Mouse (Mus musculus): Measurements from ENCODE around the gene Rpl29. TPM values are rescaled to one million over a fixed set of nuclear protein-coding genes. Genes with fewer than 3 reads are reported as not detected.

Rpl29 gene
- total RNA-seq, 2 experiments from 2014 or later: 253 to 301 TPM

GRCm38 (mm10) chr9:106452351-106452750, 23.1 kb downstream of the Rpl29 start:
- no peak for DNase-seq
- no peak for TF ChIP-seq CTCF (IDR thresholded peaks at IDR 0.05)
- H3K4me3 ChIP-seq: peak overlapping the region; percentile 79; the same call in 1 of the 2 replicates
- peak overlapping the region; percentile 92 for H3K27ac ChIP-seq
- intact Hi-C loops (cut with DNase I): no loop called here

GRCm38 (mm10) chr9:106452821-106453220, 23.6 kb downstream of the Rpl29 start:
- Histone ChIP-seq H3K27ac (peak overlapping the region; percentile 92), H3K4me3 (peak overlapping the region; percentile 79)
- intact Hi-C loops (cut with DNase I): no loop called here
- TF ChIP-seq CTCF (IDR thresholded peaks at IDR 0.05): no peak
- peak; percentile 57 for DNase-seq

DNA sequence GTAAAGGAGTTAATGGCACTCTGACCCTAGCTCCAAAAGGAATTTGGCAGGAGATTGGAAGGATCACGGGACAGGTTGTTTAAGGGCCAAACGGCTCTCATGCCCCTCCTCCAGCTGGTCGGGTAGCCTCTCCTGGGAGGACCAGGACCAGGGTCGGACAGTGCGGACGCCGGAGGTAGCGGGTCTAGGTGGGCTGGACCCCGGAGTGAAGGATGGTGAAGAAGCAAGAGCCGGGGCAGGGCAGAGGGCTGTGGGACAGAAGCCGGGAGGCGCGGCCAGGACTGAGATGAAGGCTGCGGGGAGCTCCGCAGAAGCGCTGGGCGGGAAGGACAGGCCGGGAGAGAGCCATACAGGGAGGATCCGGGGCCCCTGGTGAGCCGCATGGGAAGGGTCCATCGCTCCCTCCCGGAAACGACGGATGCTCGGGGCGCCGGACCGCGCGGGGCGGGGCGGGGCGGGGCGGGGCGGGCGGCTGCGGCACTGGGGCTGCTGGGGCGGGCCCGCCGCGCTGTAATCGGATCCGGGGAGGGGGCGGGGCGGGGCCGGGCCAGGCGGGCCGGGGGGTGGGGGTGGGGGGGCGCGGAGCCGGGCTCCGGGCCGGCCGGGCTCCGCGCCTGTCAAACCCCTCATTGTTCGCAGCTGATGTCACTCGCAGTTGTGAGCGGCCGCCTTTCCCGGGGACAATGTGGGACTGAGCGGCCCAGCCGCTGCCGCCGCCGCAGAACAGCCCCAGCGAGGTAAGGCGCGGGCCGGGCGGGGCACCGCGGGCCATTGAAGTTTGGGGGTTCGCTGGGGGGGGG, 24.2 kb downstream of the Rpl29 start, which contains the start of gene Pcbp4:
Pcbp4 (plus strand) TSS at position 21 of the 800 bp plus-strand sequence.
- intact Hi-C loops (cut with DNase I): no loop called here
- peak; percentile 80 for DNase-seq
- no peak for TF ChIP-seq CTCF (IDR thresholded peaks at IDR 0.05)
- H3K27ac ChIP-seq: peak within 1 kb of the TSS; percentile 92
- peak within 1 kb of the TSS; percentile 79 for H3K4me3 ChIP-seq

DNA sequence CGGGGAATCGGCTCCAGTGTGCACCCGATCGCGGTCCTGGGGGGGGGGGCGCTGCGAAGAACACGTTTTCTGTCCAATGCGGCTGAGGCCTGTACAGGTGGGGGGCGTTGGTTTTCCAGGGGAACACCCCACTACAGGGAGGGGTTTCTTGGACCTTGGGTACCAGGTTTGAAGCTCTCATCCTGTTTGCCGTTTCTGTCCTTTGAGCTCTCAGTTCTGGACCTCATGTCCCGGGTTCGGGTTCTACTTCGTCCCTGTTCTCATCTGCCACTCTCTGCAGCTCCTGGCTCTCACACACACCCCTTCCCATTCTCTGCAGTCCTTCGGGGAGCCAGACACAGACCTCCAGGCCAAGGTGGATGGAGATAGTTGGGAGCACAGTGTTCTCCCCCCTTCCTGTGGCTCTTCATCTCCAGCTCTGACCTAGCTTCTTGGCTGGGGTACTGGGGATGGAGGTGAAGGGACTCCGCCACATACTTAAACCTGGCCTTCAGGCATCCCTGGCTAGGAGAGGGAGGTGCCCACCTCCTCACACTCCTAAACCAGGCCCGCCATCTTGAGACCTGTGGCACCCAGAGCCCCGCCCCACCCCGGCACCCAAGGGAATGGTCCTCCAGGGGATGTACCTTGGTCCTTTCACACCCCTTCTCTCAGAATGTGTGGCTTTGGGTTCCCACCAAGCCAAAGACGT, 25.0 kb downstream of the Rpl29 start:
- no peak for DNase-seq
- no peak for TF ChIP-seq CTCF (IDR thresholded peaks at IDR 0.05)
- intact Hi-C loops (cut with DNase I): no loop called here
- Histone ChIP-seq H3K4me3 (peak overlapping the region; percentile 79), H3K27ac (peak overlapping the region; percentile 92)

DNA sequence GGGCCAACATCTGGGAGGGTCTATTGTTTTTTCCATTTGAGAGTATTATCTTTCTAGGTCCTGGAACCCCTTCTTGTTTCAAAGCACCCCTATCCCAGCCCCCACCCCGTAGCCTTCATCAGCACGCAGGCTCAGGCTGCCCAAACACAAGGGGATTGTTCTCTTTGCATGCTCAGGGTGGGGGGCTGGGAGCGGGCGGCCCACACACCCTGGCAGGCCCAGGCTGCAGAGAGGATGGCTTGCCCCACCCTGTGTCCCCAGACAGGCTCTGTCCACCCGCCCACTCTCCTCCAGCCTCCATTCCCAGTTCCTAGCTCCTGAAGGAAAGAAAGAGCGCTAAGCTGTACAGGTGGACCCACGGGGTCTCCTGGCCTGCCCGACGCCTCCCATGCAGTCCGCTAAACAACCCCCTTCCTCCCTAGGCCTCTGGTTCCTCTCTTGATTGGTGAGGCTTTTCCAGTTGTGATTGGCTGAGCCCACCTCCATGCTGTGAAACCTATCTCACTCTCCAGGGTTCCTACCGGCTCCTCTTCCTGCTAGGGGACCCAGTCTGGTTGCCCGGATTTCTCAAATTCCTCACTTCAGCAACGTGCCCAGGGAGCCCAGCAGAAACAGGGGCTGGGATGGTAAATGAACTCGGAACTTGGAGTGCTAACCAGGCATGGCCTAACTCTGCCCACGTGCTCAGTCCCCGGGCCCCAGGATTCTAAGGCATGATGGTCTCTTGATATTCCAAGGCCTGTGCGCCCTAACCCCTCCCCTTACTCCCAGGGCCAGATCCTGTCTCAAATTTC, 25.8 kb downstream of the Rpl29 start:
- intact Hi-C loops (cut with DNase I): no loop called here
- no peak for DNase-seq
- no peak for TF ChIP-seq CTCF (IDR thresholded peaks at IDR 0.05)
- H3K4me3 ChIP-seq: peak overlapping the region; percentile 79
- peak overlapping the region; percentile 92 for H3K27ac ChIP-seq

GRCm38 (mm10) chr9:106456325-106457162, 27.3 kb downstream of the Rpl29 start:
- H3K27ac ChIP-seq: peak overlapping the region; percentile 92
- DNase-seq: no peak
- no peak for TF ChIP-seq CTCF (IDR thresholded peaks at IDR 0.05)
- H3K4me3 ChIP-seq: peak overlapping the region; percentile 79
- intact Hi-C loops (cut with DNase I): no loop called here

DNA sequence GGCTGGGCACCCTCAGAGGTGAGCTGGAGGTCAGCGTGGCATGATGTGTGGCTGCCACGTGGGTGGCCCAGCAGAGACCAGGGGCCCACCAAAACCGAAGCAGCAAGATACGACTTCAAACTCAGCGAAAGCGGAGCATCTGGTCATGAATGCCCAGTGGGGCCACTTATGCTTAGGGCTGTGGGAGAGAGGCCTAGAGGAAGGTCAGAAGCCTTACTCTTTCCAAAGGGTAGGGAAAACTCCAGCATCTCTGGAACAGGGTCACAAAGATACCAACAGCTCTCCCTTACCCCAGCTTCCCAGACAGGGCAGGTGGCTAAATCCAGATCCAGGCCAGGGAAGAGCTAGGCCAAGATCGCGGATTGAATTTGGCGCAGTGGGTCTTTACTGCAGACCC, 27.9 kb downstream of the Rpl29 start:
- peak overlapping the region; percentile 92 for H3K27ac ChIP-seq
- TF ChIP-seq CTCF (IDR thresholded peaks at IDR 0.05): no peak

GRCm38 (mm10) chr9:106457920-106458319, 28.7 kb downstream of the Rpl29 start:
- DNase-seq: peak; percentile 55
- Histone ChIP-seq H3K4me3 (no peak overlapping the region), H3K27ac (peak overlapping the region; percentile 92)
- TF ChIP-seq CTCF (IDR thresholded peaks at IDR 0.05): no peak
- intact Hi-C loops (cut with DNase I): no loop called here

More for the DNA sequence above, 27.9 kb downstream of the Rpl29 start:
- DNase-seq: no peak
- no peak overlapping the region for H3K4me3 ChIP-seq
- intact Hi-C loops (cut with DNase I): no loop called here

DNA sequence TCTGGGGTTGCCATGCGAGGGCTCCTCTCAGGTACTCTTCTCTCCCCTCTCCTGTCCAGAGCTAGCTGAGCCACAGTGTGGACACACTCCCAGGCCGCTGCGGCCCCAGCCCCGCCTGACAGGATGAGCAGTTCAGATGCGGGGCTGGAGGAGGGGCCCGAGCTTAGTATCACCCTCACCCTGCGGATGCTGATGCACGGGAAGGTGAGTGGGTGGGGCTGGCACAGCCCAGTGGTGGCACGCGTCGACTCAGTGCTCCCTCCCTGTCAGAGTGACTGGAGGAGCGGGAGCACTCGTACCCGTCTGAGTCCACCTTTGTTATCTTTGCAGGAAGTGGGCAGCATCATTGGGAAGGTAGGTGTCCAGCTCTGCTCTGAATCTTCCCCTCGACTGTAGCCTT, 30.7 kb downstream of the Rpl29 start:
- Histone ChIP-seq H3K4me3 (no peak overlapping the region), H3K27ac (peak overlapping the region; percentile 28; the same call in 1 of the 2 replicates)
- DNase-seq: no peak
- no peak for TF ChIP-seq CTCF (IDR thresholded peaks at IDR 0.05)
- intact Hi-C loops (cut with DNase I): no loop called here

GRCm38 (mm10) chr9:106460401-106461025, 31.3 kb downstream of the Rpl29 start:
- no peak for TF ChIP-seq CTCF (IDR thresholded peaks at IDR 0.05)
- Histone ChIP-seq H3K4me3 (no peak overlapping the region), H3K27ac (peak overlapping the region; percentile 28; the same call in 1 of the 2 replicates)
- intact Hi-C loops (cut with DNase I): no loop called here
- peak; percentile 59 for DNase-seq

DNA sequence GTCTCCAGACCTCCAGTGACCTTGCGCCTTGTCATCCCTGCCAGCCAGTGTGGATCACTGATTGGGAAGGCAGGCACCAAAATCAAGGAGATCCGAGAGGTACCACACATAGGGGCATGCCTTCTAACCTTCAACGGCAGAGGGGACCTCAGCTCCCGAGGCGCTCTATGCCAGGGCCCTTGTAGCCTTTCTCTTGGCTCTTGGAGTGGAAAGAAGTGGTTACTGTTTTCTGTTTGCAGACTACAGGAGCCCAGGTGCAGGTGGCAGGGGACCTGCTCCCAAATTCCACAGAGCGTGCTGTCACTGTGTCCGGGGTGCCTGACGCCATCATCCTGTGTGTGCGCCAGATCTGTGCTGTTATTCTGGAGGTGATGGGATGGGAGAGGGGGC, 31.8 kb downstream of the Rpl29 start:
- no peak overlapping the region for H3K4me3 ChIP-seq
- TF ChIP-seq CTCF (IDR thresholded peaks at IDR 0.05): no peak
- no peak for DNase-seq
- H3K27ac ChIP-seq: peak overlapping the region; percentile 28; the same call in 1 of the 2 replicates
- intact Hi-C loops (cut with DNase I): no loop called here
